ENCODE assay signal across 13 mouse cellular contexts in the genomic region with DNA sequence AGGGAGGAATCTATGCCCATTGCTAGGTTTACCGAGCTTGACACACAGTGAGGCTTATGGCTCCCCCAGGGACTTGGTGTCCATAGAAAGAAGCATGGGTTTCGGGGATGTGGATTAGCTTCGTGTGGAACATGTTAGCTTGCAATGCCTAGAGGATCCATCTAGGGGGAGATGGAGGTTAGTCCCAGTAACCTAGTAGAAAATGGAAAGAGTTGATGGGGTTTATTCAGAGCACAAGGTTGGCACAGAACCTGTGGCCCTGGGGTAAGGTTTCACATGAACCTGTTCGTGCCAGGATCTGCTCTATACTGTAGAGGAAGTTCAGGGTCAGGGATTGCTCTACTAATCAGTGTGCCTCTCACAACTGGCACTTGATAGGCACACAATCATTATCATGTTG. TPM values are rescaled to one million over a fixed set of nuclear protein-coding genes. Genes with fewer than 3 reads are reported as not detected.
DNase-seq lines count a peak whose midpoint lies in the region; ATAC-seq and TF ChIP-seq lines count a peak whose summit lies in the region.
"Had no signal": no experiment of that assay in that cellular context is flagged by ENCODE, and none has a peak within 500 bp of the region (broad histone marks: within the 10 kb centered on the region; RNA-seq: fewer than 3 reads in every experiment).

No protein-coding gene starts in this region.

- DNase-seq in forebrain, embryonic 14.5 days (ENCODE audit: low spot score) = peak; percentile 28
- DNase-seq in forebrain, embryonic 10.5 days (ENCODE audit: extremely low spot score, low spot score) = no peak
- DNase-seq in liver, embryonic 14.5 days (ENCODE audit: low read depth in 3 of 3, low spot score in 3 of 3) = no peak
- DNase-seq in CD4-positive helper T cell, adult 2 months (ENCODE audit: low read depth, low spot score) = peak; percentile 42
- DNase-seq in frontal cortex, postnatal 14 days (ENCODE audit: low spot score in 2 of 2) = no peak
- no peak for DNase-seq in spleen, postnatal 14 days (ENCODE audit: low spot score in 2 of 2)
- DNase-seq: kidney, postnatal 14 days had no signal

- no peak for ATAC-seq in forebrain, embryonic 14.5 days
- ATAC-seq in liver, embryonic 14.5 days (ENCODE audit: insufficient read depth) = no peak
- ATAC-seq in liver, embryonic 12.5 days = no peak
- ATAC-seq: midbrain, embryonic 15.5 days had no signal

- H3K4me1 ChIP-seq in forebrain, embryonic 14.5 days (ENCODE audit: control insufficient read depth, insufficient read depth, low read length) = peaks cover 13% of the 10 kb centered on the region
- peaks cover 35% of the 10 kb centered on the region for H3K4me1 ChIP-seq in forebrain, embryonic 10.5 days
- peaks cover 0 to 12% of the 10 kb centered on the region in 2 experiments; a peak in 3 of 4 replicates for H3K4me1 ChIP-seq in liver, embryonic 14.5 days (replicated peaks; ENCODE audit: control insufficient read depth in 2 of 2, insufficient read depth in 2 of 2, low read length in 1 of 2)
- H3K4me1 ChIP-seq in liver, embryonic 12.5 days = peaks cover 33% of the 10 kb centered on the region
- H3K4me1 ChIP-seq in cortical plate, adult 2 months (ENCODE audit: control insufficient read depth, insufficient read depth, low read length) = no peaks in the 10 kb centered on the region

- peaks cover 2% of the 10 kb centered on the region; the same call in 1 of the 2 replicates for H3K27me3 ChIP-seq in forebrain, embryonic 14.5 days (replicated peaks; ENCODE audit: control insufficient read depth, insufficient read depth, low read length)
- peaks cover 22% of the 10 kb centered on the region for H3K27me3 ChIP-seq in forebrain, embryonic 10.5 days (ENCODE audit: poor library complexity, severe bottlenecking)
- peaks cover 14% of the 10 kb centered on the region for H3K27me3 ChIP-seq in liver, embryonic 14.5 days (ENCODE audit: control insufficient read depth, insufficient read depth, low read length)
- peaks cover 61% of the 10 kb centered on the region for H3K27me3 ChIP-seq in liver, embryonic 12.5 days (replicated peaks)
- H3K27me3 ChIP-seq: embryonic facial prominence, embryonic 12.5 days had no signal

- TF ChIP-seq CTCF in liver, embryonic 14.5 days (IDR thresholded peaks at IDR 0.05; ENCODE audit: low read depth) = peak; percentile 58
- TF ChIP-seq CTCF in cortical plate, adult 2 months (IDR thresholded peaks at IDR 0.05; ENCODE audit: extremely low read depth, insufficient read depth, low read length) = 0 out of 2 replicates have a peak, but pooled peaks have one; percentile 25

- H3K9ac ChIP-seq in forebrain, embryonic 14.5 days (ENCODE audit: low read length) = no peak overlapping the region
- no peak overlapping the region for H3K9ac ChIP-seq in liver, embryonic 14.5 days (replicated peaks)
- H3K9ac ChIP-seq in liver, embryonic 12.5 days = no peak overlapping the region
- H3K9ac ChIP-seq: embryonic facial prominence, embryonic 12.5 days; hindbrain, embryonic 12.5 days; midbrain, embryonic 15.5 days had no signal

- no peak for TF ChIP-seq POLR2A in cortical plate, adult 2 months (IDR thresholded peaks at IDR 0.05; ENCODE audit: extremely low read depth, insufficient read depth, low read length)

- WGBS in forebrain, embryonic 14.5 days = 25% methylated on average over 4 of the region's 4 CpGs
- 29% methylated on average over 4 of the region's 4 CpGs for WGBS in forebrain, embryonic 10.5 days
- WGBS in liver, embryonic 14.5 days (ENCODE audit: insufficient replicate concordance) = 25% methylated on average over 4 of the region's 4 CpGs
- 22% methylated on average over 4 of the region's 4 CpGs for WGBS in liver, embryonic 12.5 days (ENCODE audit: insufficient replicate concordance)

- no peaks in the 10 kb centered on the region for H3K9me3 ChIP-seq in forebrain, embryonic 14.5 days (replicated peaks; ENCODE audit: control insufficient read depth, low read length)
- H3K9me3 ChIP-seq in forebrain, embryonic 10.5 days = no peaks in the 10 kb centered on the region
- H3K9me3 ChIP-seq in liver, embryonic 14.5 days (ENCODE audit: control insufficient read depth, low read length) = no peaks in the 10 kb centered on the region
- H3K9me3 ChIP-seq in liver, embryonic 12.5 days (replicated peaks) = no peaks in the 10 kb centered on the region
- H3K9me3 ChIP-seq: embryonic facial prominence, embryonic 12.5 days; heart, embryonic 10.5 days; hindbrain, embryonic 12.5 days; midbrain, embryonic 15.5 days had no signal

- no peak overlapping the region for H3K27ac ChIP-seq in forebrain, embryonic 14.5 days (ENCODE audit: low read depth, low read length)
- no peak overlapping the region for H3K27ac ChIP-seq in forebrain, embryonic 10.5 days
- H3K27ac ChIP-seq in liver, embryonic 14.5 days = no peak overlapping the region
- H3K27ac ChIP-seq in liver, embryonic 12.5 days = no peak overlapping the region
- H3K27ac ChIP-seq in cortical plate, adult 2 months (ENCODE audit: insufficient read depth, low read length) = no peak overlapping the region
- H3K27ac ChIP-seq: embryonic facial prominence, embryonic 12.5 days; heart, embryonic 10.5 days; hindbrain, embryonic 12.5 days; midbrain, embryonic 15.5 days had no signal

- no peak overlapping the region for H3K4me3 ChIP-seq in forebrain, embryonic 14.5 days (ENCODE audit: low read depth, low read length)
- H3K4me3 ChIP-seq in forebrain, embryonic 10.5 days = no peak overlapping the region
- H3K4me3 ChIP-seq in liver, embryonic 14.5 days (ENCODE audit: insufficient read depth in 1 of 2, low read depth in 2 of 2, low read length in 2 of 2) = no peak overlapping the region
- H3K4me3 ChIP-seq in liver, embryonic 12.5 days = no peak overlapping the region
- no peak overlapping the region for H3K4me3 ChIP-seq in cortical plate, adult 2 months (ENCODE audit: insufficient read depth, low read length)
- H3K4me3 ChIP-seq: embryonic facial prominence, embryonic 12.5 days; heart, embryonic 10.5 days; hindbrain, embryonic 12.5 days; midbrain, embryonic 15.5 days had no signal

- H3K36me3 ChIP-seq in forebrain, embryonic 14.5 days (ENCODE audit: control insufficient read depth, insufficient read depth, low read length) = no peaks in the 10 kb centered on the region
- H3K36me3 ChIP-seq in forebrain, embryonic 10.5 days (replicated peaks) = no peaks in the 10 kb centered on the region
- H3K36me3 ChIP-seq in liver, embryonic 14.5 days (replicated peaks; ENCODE audit: control insufficient read depth, insufficient read depth, low read depth) = no peaks in the 10 kb centered on the region
- no peaks in the 10 kb centered on the region for H3K36me3 ChIP-seq in liver, embryonic 12.5 days
- H3K36me3 ChIP-seq: embryonic facial prominence, embryonic 12.5 days; heart, embryonic 10.5 days; hindbrain, embryonic 12.5 days; midbrain, embryonic 15.5 days had no signal

- no peak for TF ChIP-seq EP300 in liver, embryonic 14.5 days (IDR thresholded peaks at IDR 0.05; ENCODE audit: low read depth)

- no peak overlapping the region for H3K4me2 ChIP-seq in forebrain, embryonic 14.5 days (ENCODE audit: low read length)
- no peak overlapping the region for H3K4me2 ChIP-seq in liver, embryonic 14.5 days (ENCODE audit: low read depth)
- no peak overlapping the region for H3K4me2 ChIP-seq in liver, embryonic 12.5 days
- H3K4me2 ChIP-seq: embryonic facial prominence, embryonic 12.5 days; hindbrain, embryonic 12.5 days; midbrain, embryonic 15.5 days had no signal

RNA-seq across cellular contexts. Expression of a gene that starts 9.5 kb away (rescaled TPM):
- polyA plus RNA-seq in forebrain, embryonic 14.5 days (2014; fragmentation: Nextera tagmentation; extraction: Ambion mirVana) = 1.2 and 1.4 TPM in 2 replicates
- 0.34 and 1.2 TPM in 2 replicates for polyA plus RNA-seq in forebrain, embryonic 10.5 days (2016; fragmentation: Nextera tagmentation; extraction: Ambion mirVana)
- polyA plus RNA-seq in liver, embryonic 14.5 days (2012; rRNA removed) = 0.79 and 0.83 TPM in 2 replicates
- 0.61 and 0.71 TPM in 2 replicates for polyA plus RNA-seq in liver, embryonic 14.5 days (2014; fragmentation: Nextera tagmentation; extraction: Ambion mirVana)
- polyA plus RNA-seq in liver, embryonic 12.5 days (2016; fragmentation: Nextera tagmentation; extraction: Ambion mirVana) = 1.4 and 1.5 TPM in 2 replicates
- polyA plus RNA-seq in cortical plate, adult 2 months (2012; rRNA removed) = 24.3 and 41.8 TPM in 2 replicates

Comparison
In these comparisons a context has a peak if more than half of its experiments do, and no peak if none do; other contexts are left out.
1. DNase-seq: peak in forebrain, embryonic 14.5 days (single experiment) and CD4-positive helper T cell, adult 2 months (single experiment); none in forebrain, embryonic 10.5 days (single experiment), liver, embryonic 14.5 days (0 of 3), frontal cortex, postnatal 14 days (0 of 2) and spleen, postnatal 14 days (0 of 2).
2. RNA of a gene that starts 9.5 kb away (polyA plus RNA-seq): 24.3 to 41.8 TPM in cortical plate, adult 2 months; 1.4 to 1.5 TPM in liver, embryonic 12.5 days, 1.2 to 1.4 TPM in forebrain, embryonic 14.5 days, 0.34 to 1.2 TPM in forebrain, embryonic 10.5 days and 0.61 to 0.83 TPM in liver, embryonic 14.5 days; every median in the first group is over 10 times any median in the second.